Mouse (Mus musculus): Measurements from ENCODE around the gene Pabpn1l.
"Not testable (repeated sequence)": the region's sequence is repeated elsewhere in the genome, so short reads cannot be mapped to it uniquely, and the experiment has no call there.

Gene Pabpn1l

GRCm38 (mm10) chr8:122576648-122577022 lies 45.9 kb downstream of the Pabpn1l start, which contains the start of gene Aprt:
TSS of gene Aprt (minus strand) at chr8:122576909.
- peak; percentile 91 to 97 for DNase-seq (ENCODE audit: low read depth in 2 of 2, low spot score in 2 of 2)

- no peak for DNase-seq (ENCODE audit: low read depth in 2 of 2, low spot score in 2 of 2)
These were observed 46.5 kb downstream of the Pabpn1l start for GRCm38 (mm10) chr8:122575735-122576647.

- no peak for DNase-seq (ENCODE audit: low read depth in 2 of 2, low spot score in 2 of 2)
These were observed 47.3 kb downstream of the Pabpn1l start for GRCm38 (mm10) chr8:122575286-122575685.

- no peak for DNase-seq (ENCODE audit: low read depth in 2 of 2, low spot score in 2 of 2)
These were observed 47.8 kb downstream of the Pabpn1l start for GRCm38 (mm10) chr8:122574667-122575251.

GRCm38 (mm10) chr8:122574264-122574663 lies 48.3 kb downstream of the Pabpn1l start:
- DNase-seq (ENCODE audit: low read depth in 2 of 2, low spot score in 2 of 2) = no peak

- no peak for DNase-seq (ENCODE audit: low read depth in 2 of 2, low spot score in 2 of 2)
These were observed 49.0 kb downstream of the Pabpn1l start for GRCm38 (mm10) chr8:122573577-122573976.

GRCm38 (mm10) chr8:122573176-122573575 lies 49.4 kb downstream of the Pabpn1l start:
- not testable (repeated sequence) for DNase-seq (ENCODE audit: low read depth in 2 of 2, low spot score in 2 of 2)

- no peak for DNase-seq (ENCODE audit: low read depth in 2 of 2, low spot score in 2 of 2)
These were observed 49.8 kb downstream of the Pabpn1l start for GRCm38 (mm10) chr8:122572751-122573150.

GRCm38 (mm10) chr8:122571750-122572267 lies 50.7 kb downstream of the Pabpn1l start:
- DNase-seq (ENCODE audit: low read depth in 2 of 2, low spot score in 2 of 2) = no peak

- no peak for DNase-seq (ENCODE audit: low read depth in 2 of 2, low spot score in 2 of 2)
These were observed 51.4 kb downstream of the Pabpn1l start for GRCm38 (mm10) chr8:122571153-122571552.

- no peak for DNase-seq (ENCODE audit: low read depth in 2 of 2, low spot score in 2 of 2)
These were observed 52.5 kb downstream of the Pabpn1l start for GRCm38 (mm10) chr8:122569996-122570395.

Measured in CD8-positive naive resting alpha-beta T cell, adult 2 months (primary cell).